Mouse (Mus musculus) large intestine, adult 2 months (tissue): Measurements from ENCODE around the gene Gm21312. TPM values are rescaled to one million over a fixed set of nuclear protein-coding genes. Genes with fewer than 3 reads are reported as not detected.
"Not testable (repeated sequence)": the region's sequence is repeated elsewhere in the genome, so short reads cannot be mapped to it uniquely, and the experiment has no call there.

ENCODE experiments used
- DNase-seq: peaks from one replicate; pipeline ENCODE4 v3.0.0-alpha.2; 2012; ENCODE audit warnings: low read depth, low spot score
- WGBS: fragments of 180-500 bp; shearing (Covaris S2); methylation state at CpG from one replicate; pipeline ENCODE4 v1.1.7; 2018; 5-methylcytosine and 5-hydroxymethylcytosine counted together
- polyA plus RNA-seq: library from polyadenylated mRNA; depleted of rRNA; stranded (reverse); fragments of >200 nt; gene quantifications from 2 replicates; pipeline ENCODE4 v1.2.3, GENCODE M21; 2012; rRNA removed

The Gm21312 gene
- not detected in 2 replicates for polyA plus RNA-seq

DNA sequence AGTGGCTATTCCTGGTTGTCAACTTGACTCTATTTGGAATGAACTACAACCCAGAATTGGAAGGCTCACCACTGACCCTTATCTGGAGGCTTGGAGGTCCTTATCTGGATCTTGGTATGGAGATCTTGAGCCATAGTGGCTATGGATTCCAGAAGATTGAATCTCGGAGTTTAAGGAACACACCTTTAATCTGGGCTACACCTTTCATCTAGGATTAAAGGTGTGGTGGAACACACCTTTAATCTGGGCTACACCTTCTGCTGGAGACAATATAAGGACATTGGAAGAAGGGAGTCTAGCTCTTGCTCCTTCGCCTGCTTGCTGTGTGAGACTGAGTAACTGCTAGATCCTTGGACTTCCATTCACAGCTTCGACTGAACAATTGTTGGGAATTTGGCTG, at the start of gene Gm21312:
TSS of gene Gm21312 (plus strand) at position 301 of the 400 bp plus-strand sequence.
- DNase-seq: not testable (repeated sequence)
- WGBS: no CpG with 5 or more reads among the region's 3 CpGs

DNA sequence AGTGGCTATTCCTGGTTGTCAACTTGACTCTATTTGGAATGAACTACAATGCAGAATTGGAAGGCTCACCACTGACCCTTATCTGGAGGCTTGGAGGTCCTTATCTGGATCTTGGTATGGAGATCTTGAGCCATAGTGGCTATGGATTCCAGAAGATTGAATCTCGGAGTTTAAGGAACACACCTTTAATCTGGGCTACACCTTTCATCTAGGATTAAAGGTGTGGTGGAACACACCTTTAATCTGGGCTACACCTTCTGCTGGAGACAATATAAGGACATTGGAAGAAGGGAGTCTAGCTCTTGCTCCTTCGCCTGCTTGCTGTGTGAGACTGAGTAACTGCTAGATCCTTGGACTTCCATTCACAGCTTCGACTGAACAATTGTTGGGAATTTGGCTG, 34.1 kb upstream of the Gm21312 start, which contains the start of gene Gm21293:
TSS of gene Gm21293 (plus strand) at position 301 of the 400 bp plus-strand sequence.
- no CpG with 5 or more reads among the region's 3 CpGs for WGBS

DNA sequence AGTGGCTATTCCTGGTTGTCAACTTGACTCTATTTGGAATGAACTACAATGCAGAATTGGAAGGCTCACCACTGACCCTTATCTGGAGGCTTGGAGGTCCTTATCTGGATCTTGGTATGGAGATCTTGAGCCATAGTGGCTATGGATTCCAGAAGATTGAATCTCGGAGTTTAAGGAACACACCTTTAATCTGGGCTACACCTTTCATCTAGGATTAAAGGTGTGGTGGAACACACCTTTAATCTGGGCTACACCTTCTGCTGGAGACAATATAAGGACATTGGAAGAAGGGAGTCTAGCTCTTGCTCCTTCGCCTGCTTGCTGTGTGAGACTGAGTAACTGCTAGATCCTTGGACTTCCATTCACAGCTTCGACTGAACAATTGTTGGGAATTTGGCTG, 25.6 kb upstream of the Gm21312 start, which contains the start of gene Gm6763:
TSS of gene Gm6763 (plus strand) at position 301 of the 400 bp plus-strand sequence.
- DNase-seq: not testable (repeated sequence)
- WGBS: no CpG with 5 or more reads among the region's 3 CpGs

More for the DNA sequence above, 34.1 kb upstream of the Gm21312 start, which contains the start of gene Gm21293:
- DNase-seq: not testable (repeated sequence)

DNA sequence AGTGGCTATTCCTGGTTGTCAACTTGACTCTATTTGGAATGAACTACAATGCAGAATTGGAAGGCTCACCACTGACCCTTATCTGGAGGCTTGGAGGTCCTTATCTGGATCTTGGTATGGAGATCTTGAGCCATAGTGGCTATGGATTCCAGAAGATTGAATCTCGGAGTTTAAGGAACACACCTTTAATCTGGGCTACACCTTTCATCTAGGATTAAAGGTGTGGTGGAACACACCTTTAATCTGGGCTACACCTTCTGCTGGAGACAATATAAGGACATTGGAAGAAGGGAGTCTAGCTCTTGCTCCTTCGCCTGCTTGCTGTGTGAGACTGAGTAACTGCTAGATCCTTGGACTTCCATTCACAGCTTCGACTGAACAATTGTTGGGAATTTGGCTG, 17.1 kb upstream of the Gm21312 start, which contains the start of gene Gm8764:
TSS of gene Gm8764 (plus strand) at position 301 of the 400 bp plus-strand sequence.
- DNase-seq: not testable (repeated sequence)
- WGBS: no CpG with 5 or more reads among the region's 3 CpGs

DNA sequence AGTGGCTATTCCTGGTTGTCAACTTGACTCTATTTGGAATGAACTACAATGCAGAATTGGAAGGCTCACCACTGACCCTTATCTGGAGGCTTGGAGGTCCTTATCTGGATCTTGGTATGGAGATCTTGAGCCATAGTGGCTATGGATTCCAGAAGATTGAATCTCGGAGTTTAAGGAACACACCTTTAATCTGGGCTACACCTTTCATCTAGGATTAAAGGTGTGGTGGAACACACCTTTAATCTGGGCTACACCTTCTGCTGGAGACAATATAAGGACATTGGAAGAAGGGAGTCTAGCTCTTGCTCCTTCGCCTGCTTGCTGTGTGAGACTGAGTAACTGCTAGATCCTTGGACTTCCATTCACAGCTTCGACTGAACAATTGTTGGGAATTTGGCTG, 8.6 kb upstream of the Gm21312 start, which contains the start of gene Gm21304:
TSS of gene Gm21304 (plus strand) at position 301 of the 400 bp plus-strand sequence.
- WGBS: no CpG with 5 or more reads among the region's 3 CpGs
- DNase-seq: not testable (repeated sequence)

DNA sequence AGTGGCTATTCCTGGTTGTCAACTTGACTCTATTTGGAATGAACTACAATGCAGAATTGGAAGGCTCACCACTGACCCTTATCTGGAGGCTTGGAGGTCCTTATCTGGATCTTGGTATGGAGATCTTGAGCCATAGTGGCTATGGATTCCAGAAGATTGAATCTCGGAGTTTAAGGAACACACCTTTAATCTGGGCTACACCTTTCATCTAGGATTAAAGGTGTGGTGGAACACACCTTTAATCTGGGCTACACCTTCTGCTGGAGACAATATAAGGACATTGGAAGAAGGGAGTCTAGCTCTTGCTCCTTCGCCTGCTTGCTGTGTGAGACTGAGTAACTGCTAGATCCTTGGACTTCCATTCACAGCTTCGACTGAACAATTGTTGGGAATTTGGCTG, 8.4 kb downstream of the Gm21312 start, which contains the start of gene Gm20765:
TSS of gene Gm20765 (plus strand) at position 301 of the 400 bp plus-strand sequence.
- WGBS: no CpG with 5 or more reads among the region's 3 CpGs
- not testable (repeated sequence) for DNase-seq

DNA sequence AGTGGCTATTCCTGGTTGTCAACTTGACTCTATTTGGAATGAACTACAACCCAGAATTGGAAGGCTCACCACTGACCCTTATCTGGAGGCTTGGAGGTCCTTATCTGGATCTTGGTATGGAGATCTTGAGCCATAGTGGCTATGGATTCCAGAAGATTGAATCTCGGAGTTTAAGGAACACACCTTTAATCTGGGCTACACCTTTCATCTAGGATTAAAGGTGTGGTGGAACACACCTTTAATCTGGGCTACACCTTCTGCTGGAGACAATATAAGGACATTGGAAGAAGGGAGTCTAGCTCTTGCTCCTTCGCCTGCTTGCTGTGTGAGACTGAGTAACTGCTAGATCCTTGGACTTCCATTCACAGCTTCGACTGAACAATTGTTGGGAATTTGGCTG, 16.9 kb downstream of the Gm21312 start, which contains the start of gene Gm4340:
TSS of gene Gm4340 (plus strand) at position 301 of the 400 bp plus-strand sequence.
- no CpG with 5 or more reads among the region's 3 CpGs for WGBS
- DNase-seq: not testable (repeated sequence)

DNA sequence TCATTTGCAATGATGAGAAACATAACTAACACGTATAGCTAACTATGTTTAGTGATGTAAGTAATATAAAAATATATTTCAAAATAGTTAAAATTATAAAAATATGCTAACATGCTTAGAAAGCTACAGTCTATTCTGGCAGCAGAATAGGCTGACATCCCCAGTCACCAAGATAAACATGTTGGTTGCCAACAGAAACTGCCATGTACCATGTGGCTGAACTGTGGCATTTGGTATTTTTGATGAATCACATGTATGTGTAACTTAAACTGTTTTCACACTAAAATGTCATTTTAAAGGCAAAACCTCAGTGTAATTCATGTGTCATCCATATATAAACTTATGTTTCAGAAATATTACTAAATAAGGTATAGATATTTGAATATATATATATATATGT, 32.8 kb downstream of the Gm21312 start:
- WGBS: 73% methylated on average over 1 of the region's 1 CpGs
- DNase-seq: no peak

DNA sequence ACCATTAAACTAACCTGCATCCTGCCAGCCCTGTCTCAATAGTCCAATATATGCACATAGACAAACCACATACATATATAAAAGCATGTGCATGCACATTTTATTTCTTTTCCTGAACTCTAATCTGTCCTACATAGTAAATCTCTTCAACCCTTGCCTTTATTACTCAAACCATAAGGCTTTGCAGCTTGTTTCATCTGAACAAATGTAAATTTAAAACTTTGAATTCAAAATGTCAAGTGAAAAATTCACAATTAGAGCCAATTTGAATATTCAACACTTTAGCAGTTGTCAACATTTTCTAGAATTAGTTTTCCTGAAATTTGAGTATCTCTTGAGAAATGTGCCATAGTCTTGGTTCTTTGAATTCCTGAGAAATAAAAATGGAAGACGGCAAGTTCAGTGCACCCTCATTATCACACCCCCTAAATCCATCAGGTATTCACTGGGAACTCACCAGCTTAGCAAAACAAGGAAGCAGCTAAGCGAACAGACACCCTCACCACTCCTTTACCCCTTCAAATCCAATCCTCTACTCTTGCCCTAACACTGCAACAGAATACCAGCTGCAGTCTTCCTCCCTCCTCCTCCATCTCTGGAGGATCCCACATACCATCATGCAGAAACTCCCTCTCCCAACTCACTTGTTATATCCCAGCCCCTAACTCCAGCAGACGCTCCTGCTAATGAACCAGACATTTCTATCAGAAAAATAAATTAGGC, 33.6 kb downstream of the Gm21312 start:
- WGBS: 82% methylated on average over 3 of the region's 3 CpGs
- no peak for DNase-seq

DNA sequence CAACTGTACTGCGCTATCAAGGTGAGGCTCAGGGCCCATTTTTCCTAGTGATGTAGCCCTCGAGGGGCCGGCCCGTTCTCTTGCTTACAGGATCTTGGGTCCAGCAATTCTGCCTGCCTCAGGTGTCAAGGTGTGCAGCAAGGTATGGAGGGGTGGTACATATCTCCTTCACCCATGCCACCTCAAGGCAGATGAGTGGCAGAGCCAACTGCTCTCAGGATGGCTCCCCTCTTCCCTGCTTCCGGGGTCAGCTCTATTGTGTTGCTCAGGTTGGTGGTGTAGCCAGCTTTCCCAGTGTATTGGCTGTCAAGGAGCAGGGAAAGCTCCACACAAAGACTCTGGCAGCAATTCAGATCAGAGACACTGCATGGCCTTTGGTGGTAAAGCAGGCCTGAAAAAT, 37.7 kb downstream of the Gm21312 start:
- no peak for DNase-seq
- WGBS: 91% methylated on average over 5 of the region's 5 CpGs

DNA sequence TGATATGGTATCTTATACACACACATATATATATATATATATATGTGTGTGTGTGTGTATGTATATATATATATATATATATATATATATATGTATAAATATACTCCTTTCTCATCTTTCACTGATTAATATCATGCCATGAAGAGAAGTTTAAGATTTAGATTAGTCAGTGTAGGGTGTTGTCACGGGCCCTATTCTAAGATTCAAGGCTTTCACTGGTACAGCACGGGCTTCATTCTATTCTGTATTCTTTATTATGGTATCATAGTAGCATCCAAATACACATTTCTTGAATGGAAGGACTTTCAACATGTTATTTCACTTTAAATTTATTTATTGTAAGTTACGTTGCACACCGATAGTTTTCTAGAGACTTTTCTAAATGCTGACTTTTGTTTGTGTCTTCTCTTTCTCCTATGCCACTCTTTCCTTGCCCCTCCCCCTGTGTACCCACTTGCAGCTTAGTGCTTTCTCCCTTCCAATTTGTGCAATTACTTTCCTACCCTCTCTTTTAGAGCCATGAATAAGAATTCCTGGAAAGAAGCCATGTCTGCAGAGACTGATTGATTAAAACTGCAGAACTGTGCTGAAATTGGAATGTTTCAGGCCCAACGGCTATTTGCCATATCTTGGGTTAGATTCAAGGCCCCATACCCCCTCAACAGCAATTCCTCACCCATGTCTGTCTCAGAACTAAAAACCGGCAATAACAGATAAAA, 43.6 kb downstream of the Gm21312 start:
- no peak for DNase-seq
- 82% methylated on average over 6 of the region's 6 CpGs for WGBS

Other genes with a start within 250 kb of the Gm21312 start
- gene Gm21293, start 34.0 kb upstream of the Gm21312 start, polyA plus RNA-seq: not detected in 2 replicates
- not detected in 2 replicates for gene Gm6763, start 25.5 kb upstream of the Gm21312 start, polyA plus RNA-seq
- gene Gm8764, start 17.0 kb upstream of the Gm21312 start, polyA plus RNA-seq: not detected in 2 replicates
- not detected in 2 replicates for gene Gm21304, start 8.5 kb upstream of the Gm21312 start, polyA plus RNA-seq
- gene Gm20765, start 8.5 kb downstream of the Gm21312 start, polyA plus RNA-seq: not detected in 2 replicates
- gene Gm4340, start 17.0 kb downstream of the Gm21312 start, polyA plus RNA-seq: not detected in 2 replicates